Mouse (Mus musculus) kidney, postnatal 14 days (tissue): ENCODE data around the gene Tmem235.
"Not testable (repeated sequence)": the region's sequence is repeated elsewhere in the genome, so short reads cannot be mapped to it uniquely, and the experiment has no call there.

ENCODE experiments used
- DNase-seq: peaks from one replicate; pipeline ENCODE4 v3.0.0; 2022; ENCODE audit warnings: mixed read lengths

Tmem235 gene

DNA sequence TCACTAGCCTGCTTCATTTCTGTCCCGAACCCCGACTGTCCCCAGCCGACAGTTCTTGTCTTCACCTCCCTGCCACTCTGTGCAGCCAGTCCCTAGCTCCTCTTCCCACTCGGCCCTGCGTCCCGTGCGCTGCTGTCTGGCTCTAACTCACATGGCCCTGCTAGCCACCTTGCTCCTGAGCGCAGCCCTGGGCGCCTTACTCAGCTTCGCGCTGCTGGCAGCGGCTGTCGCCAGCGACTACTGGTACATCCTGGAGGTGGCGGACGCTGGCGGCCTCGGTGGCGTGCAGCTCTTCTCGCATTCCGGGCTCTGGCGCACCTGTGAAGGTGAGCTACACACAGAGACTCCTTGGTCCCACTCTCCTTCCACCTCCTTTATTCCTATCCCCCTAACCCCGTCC is at the start of gene Tmem235:
Gene Tmem235, plus strand, starts transcription at position 152 of the 400 bp plus-strand sequence.
- DNase-seq: no peak

DNA sequence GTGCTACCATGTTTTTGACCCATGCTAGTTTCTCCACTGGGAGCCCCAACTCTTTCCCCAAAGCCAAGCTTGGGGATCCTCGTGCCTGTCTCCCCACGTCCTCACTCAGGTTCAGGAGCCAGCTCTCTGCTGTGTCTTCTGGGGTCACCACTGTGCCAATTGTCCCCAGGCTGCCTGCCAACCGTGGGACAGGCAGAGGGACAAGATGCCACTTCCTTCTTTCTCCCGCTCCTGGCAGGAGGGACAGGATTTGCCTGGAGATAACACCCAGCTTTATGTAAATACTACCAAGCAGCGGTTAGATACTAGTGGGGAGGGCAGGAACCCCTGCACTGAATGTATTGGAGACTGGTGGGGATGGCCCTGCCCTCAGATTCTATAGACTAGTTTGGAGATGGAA is 46.7 kb upstream of the Tmem235 start:
- no peak for DNase-seq

DNA sequence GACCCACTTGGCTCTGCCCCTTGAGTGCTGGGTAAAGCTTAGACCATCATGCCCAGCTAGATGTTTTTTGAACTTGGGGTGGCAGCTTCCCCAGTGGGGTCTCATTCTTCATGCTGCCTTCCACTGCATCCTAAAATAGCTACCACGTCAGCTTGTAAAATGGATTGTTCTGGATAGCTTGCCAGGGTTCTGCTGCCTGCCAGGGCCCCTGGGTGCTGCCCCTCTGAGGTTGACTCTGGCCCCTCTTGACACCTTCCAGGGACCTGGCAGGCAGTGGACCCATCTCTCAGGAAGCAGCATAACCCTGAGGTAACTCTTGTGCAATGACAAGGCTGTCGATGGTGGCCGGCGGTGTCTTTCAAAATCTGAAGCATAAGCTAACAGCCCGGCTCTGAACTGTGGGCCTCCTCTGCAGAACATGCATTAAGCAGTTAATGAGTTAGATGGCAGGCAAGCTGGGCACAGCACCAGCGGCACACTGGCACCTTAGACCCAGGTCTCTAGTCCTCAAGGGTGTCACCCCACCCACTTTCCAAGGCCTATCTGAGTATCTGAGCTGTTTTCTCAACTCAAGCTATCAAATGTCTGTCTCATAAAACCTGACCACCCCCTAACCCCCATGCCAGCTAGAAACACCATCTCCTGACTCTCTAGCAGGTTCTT is 45.7 kb upstream of the Tmem235 start:
- DNase-seq: no peak

DNA sequence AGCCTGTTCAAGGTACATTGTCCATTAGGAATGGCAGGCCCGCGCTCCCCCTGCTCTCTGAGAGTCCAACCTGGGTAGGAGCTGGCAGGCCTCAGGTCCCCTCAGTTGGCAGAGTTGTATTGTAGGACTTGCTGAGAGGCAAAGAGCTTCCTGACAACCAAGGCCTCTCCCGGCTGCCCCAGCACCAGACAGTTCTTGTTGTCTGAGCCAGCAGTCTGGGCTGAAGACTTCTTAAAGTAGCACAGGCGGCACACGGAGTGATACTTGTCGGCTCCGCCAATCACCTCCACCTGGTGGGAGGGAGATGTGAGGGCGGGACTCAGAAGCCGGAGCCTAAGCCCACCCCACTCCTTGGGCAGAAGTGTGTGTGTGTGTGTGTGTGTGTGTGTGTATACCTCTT is 44.7 kb upstream of the Tmem235 start:
- DNase-seq: not testable (repeated sequence)

GRCm38 (mm10) chr11:117816389-117816996 is 44.1 kb upstream of the Tmem235 start:
- DNase-seq: no peak

DNA sequence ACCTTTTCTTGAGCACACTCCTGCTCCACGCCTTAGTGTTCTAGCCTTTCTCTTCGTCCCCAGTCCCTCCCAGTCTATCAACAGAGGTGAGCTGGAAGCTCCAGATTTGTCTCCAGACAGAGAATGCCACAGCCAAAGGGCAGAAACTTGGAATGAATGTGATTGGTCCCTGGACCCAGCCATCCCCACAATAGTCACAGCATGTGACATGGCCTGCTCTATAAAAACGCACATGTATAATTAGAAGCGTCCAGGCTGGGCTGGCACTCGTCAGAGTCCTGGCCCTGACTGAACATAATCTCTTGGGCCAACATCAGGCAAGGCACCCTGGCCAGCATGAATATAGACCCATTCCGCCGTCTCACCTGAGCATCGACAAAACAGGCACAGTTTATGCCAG is 41.5 kb upstream of the Tmem235 start:
- no peak for DNase-seq

- DNase-seq: no peak
These were observed 40.4 kb upstream of the Tmem235 start for GRCm38 (mm10) chr11:117820173-117820572.

DNA sequence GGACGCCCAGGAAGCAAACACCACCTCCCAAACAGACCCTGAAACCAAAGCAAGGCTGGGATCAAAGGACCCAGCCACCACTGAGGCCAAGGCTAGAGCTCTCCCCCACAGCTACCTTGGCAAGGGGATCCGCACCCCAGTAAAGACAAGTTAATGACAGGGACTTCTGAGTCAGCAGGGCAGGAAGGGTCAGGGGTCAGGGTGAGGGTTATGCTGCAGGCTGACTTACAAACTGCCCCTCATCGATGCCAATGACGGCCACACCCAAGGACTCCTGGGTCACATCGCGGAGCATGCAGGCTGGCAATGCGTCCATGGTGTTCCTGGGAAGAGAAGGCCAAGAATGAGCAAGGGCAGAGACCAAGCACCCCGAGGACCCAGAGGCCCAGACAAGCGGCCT is 38.7 kb upstream of the Tmem235 start:
- DNase-seq: no peak

GRCm38 (mm10) chr11:117822728-117823241 is 37.8 kb upstream of the Tmem235 start:
- peak; percentile 62 for DNase-seq

DNA sequence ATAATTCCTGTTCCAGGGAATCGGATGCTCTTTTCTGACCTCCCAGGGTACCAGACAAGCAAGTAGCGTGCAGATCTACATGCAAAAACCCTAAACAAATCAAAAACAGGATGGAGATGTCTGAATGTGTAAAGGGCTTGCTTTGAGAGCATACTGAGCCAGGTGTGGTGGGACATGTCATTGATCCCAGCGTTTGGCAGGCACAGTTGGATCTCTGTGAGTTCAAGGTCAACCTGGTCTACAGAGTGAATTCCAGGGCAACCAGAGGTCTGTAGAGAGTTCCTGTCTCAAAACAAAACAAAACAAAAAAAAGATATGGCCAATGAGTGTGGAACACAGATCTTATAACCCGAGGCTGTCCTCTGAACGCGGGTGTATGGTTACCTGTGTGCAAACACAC is 37.1 kb upstream of the Tmem235 start:
- no peak for DNase-seq

DNA sequence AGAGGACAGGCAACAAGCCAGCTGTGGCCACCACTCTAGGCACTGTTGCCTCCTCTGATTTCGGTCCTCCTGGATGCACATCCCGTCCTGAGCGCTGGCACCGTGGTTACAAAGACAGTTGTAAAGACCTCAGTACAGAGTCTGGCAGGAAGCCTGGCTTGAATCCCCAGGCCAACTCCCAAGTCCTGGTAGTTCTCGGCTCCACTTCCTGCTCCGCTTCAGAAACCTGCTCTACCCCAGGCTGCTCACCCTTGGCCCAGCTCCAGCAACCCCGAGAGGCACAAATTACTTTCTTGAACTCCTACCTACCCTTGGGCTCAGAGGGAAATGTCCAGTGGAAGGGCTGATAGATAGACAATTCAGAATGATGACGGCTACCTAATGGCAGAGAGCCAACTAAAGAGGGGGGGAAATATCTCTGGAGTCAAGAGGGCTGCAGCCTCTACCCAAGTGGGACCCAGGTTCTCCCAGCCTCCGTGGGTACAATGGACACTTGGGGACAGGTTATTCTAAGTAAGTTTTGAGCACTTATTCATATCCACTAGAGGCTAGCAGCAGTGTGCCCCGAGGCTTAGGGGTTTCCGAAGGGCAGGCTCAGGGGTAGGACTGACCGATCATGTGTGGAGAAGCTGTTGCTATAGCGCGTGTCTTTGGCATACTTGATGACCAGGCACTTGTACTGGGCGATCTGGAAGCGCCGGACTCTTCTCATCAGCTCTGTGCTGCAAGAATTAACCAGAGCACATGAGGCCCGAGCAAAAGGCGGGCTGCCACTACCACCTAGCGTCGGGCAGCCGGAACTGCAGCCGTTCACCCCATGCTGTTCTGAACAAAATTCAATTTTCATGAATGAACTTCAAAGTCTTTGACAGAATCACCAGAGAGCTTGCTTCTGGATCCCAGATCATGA is 36.2 kb upstream of the Tmem235 start:
- peak; percentile 90 for DNase-seq

DNA sequence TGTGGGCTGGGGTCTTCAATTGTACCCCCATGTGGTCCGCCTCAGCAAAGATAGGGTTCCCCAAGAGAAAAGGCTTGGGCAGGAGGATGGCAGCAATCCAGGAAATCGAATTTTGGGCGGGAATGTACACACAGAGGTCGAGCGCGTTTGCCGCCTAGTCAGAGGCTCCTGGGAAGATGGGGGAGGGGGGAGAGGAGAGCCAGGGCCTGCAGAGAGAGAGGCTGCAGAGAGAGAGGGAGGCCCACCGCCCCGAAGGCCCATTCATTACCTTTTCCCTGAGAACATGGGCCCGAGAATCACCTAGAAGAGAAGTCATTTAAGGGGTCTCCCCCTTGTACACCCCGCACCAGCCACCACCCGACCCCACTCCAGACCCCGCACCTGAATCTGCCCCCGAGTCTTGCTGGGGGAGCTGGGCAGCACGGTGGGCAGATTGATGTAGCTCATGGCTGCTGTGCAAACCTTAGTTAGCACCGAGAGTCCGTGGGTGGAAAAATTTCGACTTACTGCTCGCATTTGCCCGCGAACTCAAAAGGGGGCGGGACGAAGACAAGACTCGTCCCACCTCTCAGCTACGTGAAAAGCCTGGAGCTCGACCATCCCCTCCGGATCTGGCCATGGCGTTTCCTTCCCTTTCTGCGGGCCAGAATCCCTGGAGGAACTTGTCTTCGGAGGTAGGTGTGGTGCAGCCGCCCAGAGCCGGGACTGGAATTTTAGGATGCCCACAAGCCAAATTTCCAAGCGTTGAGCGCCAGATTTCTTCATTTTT is 35.0 kb upstream of the Tmem235 start, which contains the start of the genes Afmid and Tk1:
Gene Afmid, plus strand, starts transcription at position 592 of the 769 bp plus-strand sequence.
Gene Tk1, minus strand, starts transcription at position 760 of the 769 bp plus-strand sequence.
- DNase-seq: peak; percentile 91

DNA sequence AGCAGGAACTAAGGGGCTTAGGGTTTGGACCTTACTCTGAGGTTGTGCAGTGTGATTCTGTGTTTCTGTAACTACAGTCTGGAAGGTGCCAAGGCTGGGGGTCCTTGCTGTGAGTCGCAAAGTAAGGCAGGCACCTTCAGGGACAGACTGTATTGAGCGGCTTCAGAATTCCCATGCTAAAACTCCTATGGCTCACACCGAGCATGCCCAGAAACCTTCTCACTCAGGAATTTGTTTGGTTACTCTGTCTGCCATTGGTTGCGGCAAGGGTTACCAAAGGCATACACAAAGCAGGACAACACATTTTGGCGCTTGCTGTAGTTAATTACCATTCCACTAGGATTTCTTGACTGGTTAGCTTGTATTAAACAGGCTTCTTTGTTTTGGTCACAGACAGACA is 34.4 kb upstream of the Tmem235 start:
- DNase-seq: peak; percentile 51

GRCm38 (mm10) chr11:117826916-117827315 is 33.6 kb upstream of the Tmem235 start:
- no peak for DNase-seq

GRCm38 (mm10) chr11:117827386-117827785 is 33.2 kb upstream of the Tmem235 start:
- no peak for DNase-seq

DNA sequence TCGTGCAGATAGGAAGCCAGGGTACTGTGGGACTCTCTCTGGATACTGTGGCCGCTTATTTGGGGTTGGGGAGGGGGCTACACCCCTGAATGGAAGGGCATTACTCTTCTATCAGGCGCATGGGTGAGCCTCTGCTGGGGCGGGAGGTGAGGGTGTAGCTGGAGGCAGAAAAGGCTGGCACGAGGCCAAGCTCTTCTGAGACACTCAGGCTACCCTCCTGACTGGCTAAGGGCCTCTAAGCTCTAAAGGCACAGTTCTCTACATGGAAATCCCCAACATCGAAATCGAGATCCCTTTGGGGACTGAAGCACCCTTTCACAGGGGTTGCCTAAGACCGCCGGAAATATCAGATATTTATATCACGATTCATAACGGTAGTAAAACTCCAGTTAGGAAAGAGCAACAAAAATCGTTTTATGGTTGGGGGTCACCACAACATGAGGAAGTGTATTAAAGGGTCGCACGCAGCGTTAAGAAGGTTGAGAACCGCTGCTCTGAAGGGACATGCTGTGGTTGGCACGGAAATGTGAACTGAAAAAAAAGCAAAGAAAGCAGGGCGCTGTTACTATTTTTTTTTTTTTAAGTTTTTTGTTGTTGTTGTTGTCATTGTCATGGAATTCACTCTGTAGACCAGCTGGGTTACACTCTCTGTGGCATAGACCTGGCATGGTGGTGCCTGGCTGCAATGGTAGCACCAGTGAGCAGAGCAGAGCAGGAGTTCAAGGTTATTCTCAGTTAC is 32.2 kb upstream of the Tmem235 start:
- peak; percentile 71 for DNase-seq

DNA sequence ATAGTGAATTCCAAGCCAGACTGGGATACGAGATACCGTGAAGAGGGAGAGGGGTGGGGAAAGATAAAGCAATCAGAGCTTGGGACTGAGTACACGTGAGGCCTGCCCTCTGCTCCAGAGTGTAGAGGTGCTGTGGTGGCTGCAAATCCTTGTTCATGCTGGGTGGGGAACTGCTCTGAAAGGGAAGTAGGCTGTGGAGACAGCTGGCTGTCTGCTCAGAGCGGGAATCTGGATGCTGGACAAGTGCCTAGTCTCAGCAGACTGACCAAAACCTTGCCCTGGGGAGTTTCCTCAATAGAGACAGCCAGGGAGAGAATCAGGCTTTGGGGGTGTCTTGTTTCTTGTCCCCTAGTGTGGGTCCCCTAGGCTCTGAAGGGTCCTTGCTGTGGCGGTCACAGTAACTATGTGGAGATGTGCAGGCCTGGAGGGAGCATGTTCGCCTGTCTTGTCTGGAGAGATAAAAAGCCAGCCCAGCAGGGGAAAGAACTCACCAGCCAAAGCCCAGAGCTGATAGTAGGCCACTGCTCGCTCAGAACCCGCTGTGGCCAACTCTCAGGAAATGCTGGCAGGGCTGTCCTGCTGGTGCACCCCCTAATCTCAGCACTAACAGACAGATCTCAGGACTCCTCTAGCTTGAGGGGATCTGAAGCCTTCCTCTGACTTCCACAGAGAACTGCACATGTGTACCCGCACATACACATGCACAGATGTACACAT is 31.5 kb upstream of the Tmem235 start:
- DNase-seq: peak; percentile 72

GRCm38 (mm10) chr11:117829671-117830215 is 30.8 kb upstream of the Tmem235 start:
- DNase-seq: peak; percentile 93

- DNase-seq: no peak
These were observed 30.2 kb upstream of the Tmem235 start for GRCm38 (mm10) chr11:117830401-117830800.

GRCm38 (mm10) chr11:117832086-117832969 is 28.2 kb upstream of the Tmem235 start:
- DNase-seq: peak; percentile 71
